Mouse (Mus musculus): ENCODE results near the gene Nos1.

The Nos1 gene

GRCm38 (mm10) chr5:117839501-117839900 lies 58.7 kb downstream of the Nos1 start:
- DNase-seq (ENCODE audit: low read depth, low spot score) = no peak

- DNase-seq (ENCODE audit: low read depth, low spot score) = peak; percentile 17
These were observed 59.4 kb downstream of the Nos1 start for GRCm38 (mm10) chr5:117840203-117840602.

- DNase-seq (ENCODE audit: low read depth, low spot score) = no peak
These were observed 60.2 kb downstream of the Nos1 start for GRCm38 (mm10) chr5:117840988-117841387.

- DNase-seq (ENCODE audit: low read depth, low spot score) = peak; percentile 70
These were observed 61.0 kb downstream of the Nos1 start for GRCm38 (mm10) chr5:117841651-117842347.

- DNase-seq (ENCODE audit: low read depth, low spot score) = no peak
These were observed 61.9 kb downstream of the Nos1 start for GRCm38 (mm10) chr5:117842699-117843098.

GRCm38 (mm10) chr5:117844611-117845010 lies 63.8 kb downstream of the Nos1 start:
- peak; percentile 31 for DNase-seq (ENCODE audit: low read depth, low spot score)

GRCm38 (mm10) chr5:117850474-117850873 lies 69.6 kb downstream of the Nos1 start:
- no peak for DNase-seq (ENCODE audit: low read depth, low spot score)

- DNase-seq (ENCODE audit: low read depth, low spot score) = no peak
These were observed 72.9 kb downstream of the Nos1 start for GRCm38 (mm10) chr5:117853741-117854140.

GRCm38 (mm10) chr5:117864588-117865300 lies 83.9 kb downstream of the Nos1 start:
- DNase-seq (ENCODE audit: low read depth, low spot score) = peak; percentile 70

- DNase-seq (ENCODE audit: low read depth, low spot score) = no peak
These were observed 85.0 kb downstream of the Nos1 start for GRCm38 (mm10) chr5:117865876-117866275.

- DNase-seq (ENCODE audit: low read depth, low spot score) = no peak
These were observed 90.8 kb downstream of the Nos1 start for GRCm38 (mm10) chr5:117871614-117872013.

GRCm38 (mm10) chr5:117873807-117874206 lies 93.0 kb downstream of the Nos1 start:
- no peak for DNase-seq (ENCODE audit: low read depth, low spot score)

GRCm38 (mm10) chr5:117874236-117874635 lies 93.4 kb downstream of the Nos1 start:
- no peak for DNase-seq (ENCODE audit: low read depth, low spot score)

- DNase-seq (ENCODE audit: low read depth, low spot score) = peak; percentile 49
These were observed 98.3 kb downstream of the Nos1 start for GRCm38 (mm10) chr5:117879136-117879535.

- DNase-seq (ENCODE audit: low read depth, low spot score) = no peak
These were observed 100.2 kb downstream of the Nos1 start for GRCm38 (mm10) chr5:117880916-117881555.

GRCm38 (mm10) chr5:117882411-117882810 lies 101.6 kb downstream of the Nos1 start:
- peak; percentile 64 for DNase-seq (ENCODE audit: low read depth, low spot score)

GRCm38 (mm10) chr5:117884991-117885390 lies 104.2 kb downstream of the Nos1 start:
- no peak for DNase-seq (ENCODE audit: low read depth, low spot score)

- no peak for DNase-seq (ENCODE audit: low read depth, low spot score)
These were observed 107.3 kb downstream of the Nos1 start for GRCm38 (mm10) chr5:117888126-117888525.

GRCm38 (mm10) chr5:117888946-117889345 lies 108.1 kb downstream of the Nos1 start:
- no peak for DNase-seq (ENCODE audit: low read depth, low spot score)

GRCm38 (mm10) chr5:117889571-117889970 lies 108.7 kb downstream of the Nos1 start:
- DNase-seq (ENCODE audit: low read depth, low spot score) = no peak

- peak; percentile 73 for DNase-seq (ENCODE audit: low read depth, low spot score)
These were observed 110.0 kb downstream of the Nos1 start for GRCm38 (mm10) chr5:117890871-117891270.

- DNase-seq (ENCODE audit: low read depth, low spot score) = no peak
These were observed 110.7 kb downstream of the Nos1 start for GRCm38 (mm10) chr5:117891545-117891944.

- DNase-seq (ENCODE audit: low read depth, low spot score) = no peak
These were observed 113.2 kb downstream of the Nos1 start for GRCm38 (mm10) chr5:117894050-117894449.
